Mouse (Mus musculus) T-helper 17 cell (primary cell): ENCODE data around the gene Ifnar1.
"Not testable (repeated sequence)": the region's sequence is repeated elsewhere in the genome, so short reads cannot be mapped to it uniquely, and the experiment has no call there.

Experiments used
- in situ Hi-C, 2 experiments: fragments of 300-600 bp; cut with MboI, MseI; formaldehyde crosslinking; loops; 1 replicate in 1 of 2; 2 replicates in 1 of 2; pipeline ENCODE4 v1.15.1; 2025; ENCODE audit warnings: high pct_unique_total_duplicates in 2 of 2

Ifnar1 gene

DNA sequence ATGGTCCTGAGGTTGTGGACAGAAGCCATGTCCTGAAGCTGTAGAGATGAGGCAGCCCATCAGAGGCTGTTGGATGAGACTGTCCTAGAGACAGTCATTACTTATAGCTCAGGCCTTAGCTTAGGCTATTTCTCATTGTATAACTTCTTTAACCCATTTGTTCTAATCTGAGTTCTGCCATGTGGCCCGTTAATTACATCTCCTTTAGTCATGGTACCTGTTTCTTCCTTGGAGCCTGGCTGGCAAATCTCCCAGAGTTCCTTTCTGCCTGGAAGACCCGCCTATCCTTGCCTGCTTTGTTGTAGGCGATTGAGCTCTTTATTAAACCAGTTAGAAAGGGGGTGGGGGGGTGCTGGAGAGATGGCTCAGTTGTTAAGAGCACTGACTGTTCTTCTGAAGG lies 11.7 kb downstream of the Ifnar1 start:
- in situ Hi-C loops, result loop anchor here in 1 of 2 experiments (10.0 kb wide), 1 partner anchor 132 kb away; no protein-coding TSS in a partner anchor

DNA sequence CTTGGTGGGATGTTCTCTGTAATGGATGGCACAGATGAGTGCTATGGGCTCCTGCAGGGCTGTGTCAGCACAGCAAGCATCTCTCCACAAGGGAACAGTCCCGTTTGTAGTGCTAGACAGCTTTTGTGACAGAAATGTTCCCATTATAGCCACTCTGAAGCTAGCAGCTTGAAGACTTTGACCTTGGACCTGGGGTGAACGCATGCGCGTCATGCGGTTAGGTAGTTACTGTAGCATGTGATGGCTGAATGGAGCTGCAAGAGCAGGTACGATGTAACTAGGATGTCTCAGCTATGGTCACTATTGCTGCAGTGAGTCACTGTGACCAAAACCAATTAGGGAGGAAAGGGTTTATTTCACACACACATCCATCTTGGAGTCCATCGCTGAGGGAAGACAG lies 13.0 kb downstream of the Ifnar1 start:
- in situ Hi-C loops, result loop anchor here in 1 of 2 experiments (10.0 kb wide), 1 partner anchor 133 kb away; no protein-coding TSS in a partner anchor

DNA sequence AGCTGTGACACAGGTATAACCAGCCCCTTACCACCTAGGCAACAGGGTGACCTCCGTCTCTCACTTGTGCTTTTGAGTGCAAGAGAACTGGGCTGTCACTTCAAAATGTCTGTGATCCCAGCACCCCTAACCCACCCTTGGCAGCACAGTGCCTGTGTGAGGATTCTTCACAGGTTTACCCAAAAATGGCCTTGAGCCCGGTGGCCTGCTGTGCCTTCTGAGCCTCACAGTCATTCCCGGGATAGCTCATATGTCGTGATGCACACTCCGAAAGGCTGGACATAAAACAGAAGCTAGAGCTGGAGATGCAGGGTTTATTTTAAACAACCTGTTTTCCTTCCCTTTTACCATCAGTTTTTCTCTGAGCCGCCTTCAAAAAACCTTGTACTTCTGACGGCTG lies 19.7 kb downstream of the Ifnar1 start:
- in situ Hi-C loops, result loop anchor here in 1 of 2 experiments (10.0 kb wide), 1 partner anchor 1250 kb away; no protein-coding TSS in a partner anchor

- in situ Hi-C loops, result loop anchor here in 1 of 2 experiments (10.0 kb wide), 1 partner anchor 1250 kb away; no protein-coding TSS in a partner anchor
These were observed 20.1 kb downstream of the Ifnar1 start for GRCm38 (mm10) chr16:91505116-91505601.

- in situ Hi-C loops, result loop anchor here in 1 of 2 experiments (10.0 kb wide), 1 partner anchor 1248 kb away; no protein-coding TSS in a partner anchor
These were observed 21.4 kb downstream of the Ifnar1 start for GRCm38 (mm10) chr16:91506396-91506795.

GRCm38 (mm10) chr16:91512161-91512787 lies 27.2 kb downstream of the Ifnar1 start:
- in situ Hi-C loops, result loop anchor here (5.0 to 10.0 kb wide), 4 partner anchors 45 to 155 kb away; no protein-coding TSS in a partner anchor

GRCm38 (mm10) chr16:91513099-91513498 lies 28.1 kb downstream of the Ifnar1 start:
- in situ Hi-C loops, result loop anchor here (5.0 to 10.0 kb wide), 4 partner anchors 44 to 156 kb away; no protein-coding TSS in a partner anchor

DNA sequence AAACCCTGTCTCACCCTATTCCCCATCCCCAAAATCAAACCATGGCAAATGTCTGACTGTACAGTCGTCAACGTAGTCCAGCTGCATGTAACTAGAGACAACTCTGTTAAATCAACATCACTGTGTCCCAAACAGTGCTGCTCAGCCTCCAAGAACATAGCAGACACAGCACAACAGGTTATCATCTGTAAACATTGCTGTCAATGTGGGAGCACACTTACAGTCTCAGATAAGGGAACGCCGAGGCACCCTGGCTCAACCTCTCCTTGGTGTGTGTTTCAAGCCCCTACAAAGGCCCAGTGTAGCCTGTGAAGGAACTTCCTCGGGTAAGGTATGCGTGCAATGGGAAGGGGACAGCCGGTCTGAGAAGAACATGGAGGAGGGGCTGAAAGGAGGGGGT lies 32.0 kb downstream of the Ifnar1 start:
- in situ Hi-C loops, result loop anchor here in 1 of 2 experiments (10.0 kb wide), 1 partner anchor 148 kb away; no protein-coding TSS in a partner anchor

DNA sequence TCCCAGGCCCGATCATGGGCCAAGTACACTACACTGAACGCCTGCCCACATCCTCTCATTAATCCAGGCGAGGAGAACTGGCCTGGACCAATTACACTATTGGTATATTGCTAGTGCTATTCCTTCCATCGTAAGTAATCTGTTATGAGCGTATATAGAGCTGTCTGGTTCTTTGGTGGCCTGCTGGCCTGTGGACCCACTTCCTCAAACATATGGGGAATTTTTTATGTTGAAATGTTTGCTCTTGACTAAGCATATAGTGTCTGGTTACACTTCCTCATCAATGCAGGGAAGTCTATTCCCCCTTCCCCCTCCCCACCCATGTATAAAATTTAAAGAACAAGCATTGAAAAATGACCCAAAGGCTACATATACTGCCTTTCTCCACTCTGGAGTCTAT lies 37.0 kb downstream of the Ifnar1 start:
- in situ Hi-C loops, result no loop called here

DNA sequence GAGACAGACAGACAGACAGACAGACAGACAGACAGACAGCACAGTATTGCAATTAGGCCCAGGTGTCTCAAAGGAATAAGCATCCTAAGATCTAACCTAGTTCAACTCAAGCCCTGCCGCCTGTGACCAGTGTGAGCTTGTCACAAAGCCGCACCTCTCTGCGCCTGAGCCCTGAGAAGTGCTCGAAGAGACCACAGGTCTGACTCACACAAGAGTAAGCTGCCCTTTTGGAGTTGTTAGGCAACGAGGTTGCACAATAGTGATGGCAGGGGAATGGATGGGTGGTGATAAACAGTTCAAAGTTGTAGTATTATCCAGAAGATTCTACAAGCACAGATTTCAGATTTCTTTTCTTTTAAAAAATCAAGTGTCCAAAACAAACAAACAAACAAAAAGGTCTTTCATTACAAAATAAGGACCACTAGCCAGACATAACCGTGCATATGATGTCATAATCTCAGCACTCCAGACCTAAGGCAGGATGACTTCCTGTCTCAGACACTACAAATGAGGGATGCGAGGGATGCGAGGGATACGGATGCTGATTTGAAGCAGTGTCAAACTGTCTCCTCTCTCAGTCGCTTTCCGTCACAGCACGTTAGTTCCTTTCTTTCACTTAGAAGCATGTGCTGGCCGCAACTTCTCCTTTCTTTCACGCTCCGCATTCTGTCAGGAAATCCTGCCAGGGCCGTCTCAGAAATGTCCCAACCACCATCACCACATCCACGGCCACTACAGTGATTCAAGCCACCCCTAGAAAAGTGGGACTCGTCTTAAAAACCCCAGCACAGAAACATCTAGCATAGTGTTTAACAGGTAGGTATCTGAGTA lies 37.7 kb downstream of the Ifnar1 start:
- in situ Hi-C loops, result no loop called here

DNA sequence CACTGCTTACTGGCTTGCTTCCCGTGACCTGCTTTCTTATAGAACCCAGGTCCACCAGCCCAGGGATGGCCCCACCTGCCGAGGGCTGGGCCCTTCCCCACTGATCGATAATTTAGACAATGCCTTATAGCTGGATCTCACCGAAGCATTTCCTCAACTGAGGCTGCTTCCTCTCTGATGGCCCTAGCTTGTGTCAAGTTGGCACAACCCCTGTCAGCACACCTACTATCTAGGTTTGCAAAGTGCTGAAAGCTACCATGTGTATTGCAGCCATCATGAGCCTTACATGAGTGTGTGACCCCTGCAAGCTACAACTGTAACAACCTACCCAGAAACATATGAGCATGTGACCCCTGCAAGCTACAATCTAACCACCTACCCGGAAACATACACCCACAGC lies 39.2 kb downstream of the Ifnar1 start:
- in situ Hi-C loops, result no loop called here

DNA sequence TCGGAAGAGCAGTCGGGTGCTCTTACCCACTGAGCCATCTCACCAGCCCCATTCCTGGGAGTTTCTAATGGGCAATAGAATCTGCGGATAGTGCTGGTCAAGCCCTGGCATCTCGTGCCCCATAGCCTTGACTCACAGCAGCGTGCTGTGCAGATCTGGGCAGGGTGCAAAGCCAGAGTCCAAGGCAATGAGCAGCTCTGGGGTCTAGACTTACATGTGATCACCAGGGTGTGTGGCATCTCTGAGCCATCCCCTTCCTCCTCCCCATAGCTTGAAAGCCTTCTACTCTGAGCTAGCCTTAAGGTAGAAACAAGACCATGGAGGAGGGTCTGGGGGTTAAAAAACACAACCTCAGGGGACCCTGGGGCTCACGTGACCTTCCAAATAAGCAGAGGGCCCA lies 41.2 kb downstream of the Ifnar1 start:
- in situ Hi-C loops, result no loop called here

DNA sequence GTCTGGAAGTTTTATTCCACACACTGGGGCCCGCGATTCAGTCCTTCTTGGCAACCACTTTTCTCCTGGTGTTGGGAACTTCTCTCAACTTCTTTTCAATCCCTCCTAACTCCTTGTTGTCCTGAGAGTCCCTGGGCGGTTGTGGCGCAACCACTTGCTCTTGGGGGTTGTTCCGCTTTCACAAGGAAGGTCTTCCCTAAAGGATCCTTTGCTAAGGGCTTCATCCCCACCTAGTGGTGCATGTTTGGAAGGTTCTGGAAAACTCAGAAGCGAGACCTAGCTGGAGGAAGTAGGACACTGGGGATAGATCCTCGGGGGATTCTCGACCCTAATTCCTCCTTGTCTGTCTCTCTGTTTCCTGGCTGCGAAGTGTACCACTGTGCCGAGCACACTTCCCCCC lies 42.0 kb downstream of the Ifnar1 start:
- in situ Hi-C loops, result no loop called here

DNA sequence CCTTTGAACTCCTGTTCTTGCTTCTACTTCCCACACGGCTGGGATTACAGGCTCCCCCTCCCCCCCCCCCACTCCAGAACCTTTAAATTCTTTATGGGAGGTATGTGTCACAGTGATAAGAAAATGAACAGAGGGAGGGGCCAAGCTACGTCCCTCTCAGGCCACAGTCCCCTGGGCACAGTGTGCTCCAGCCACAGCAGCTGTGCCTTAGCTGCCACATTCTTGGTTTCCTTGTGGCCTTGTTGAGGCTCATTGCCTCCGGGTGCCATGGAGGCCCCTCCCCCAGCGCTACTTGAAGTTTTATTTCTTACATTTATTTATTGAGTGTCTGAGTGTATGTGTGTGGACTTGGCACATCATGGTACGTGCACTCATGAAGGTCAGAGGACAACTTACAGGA lies 42.5 kb downstream of the Ifnar1 start:
- in situ Hi-C loops, result no loop called here

- in situ Hi-C loops, result no loop called here
These were observed 43.5 kb downstream of the Ifnar1 start for GRCm38 (mm10) chr16:91528578-91528977.

DNA sequence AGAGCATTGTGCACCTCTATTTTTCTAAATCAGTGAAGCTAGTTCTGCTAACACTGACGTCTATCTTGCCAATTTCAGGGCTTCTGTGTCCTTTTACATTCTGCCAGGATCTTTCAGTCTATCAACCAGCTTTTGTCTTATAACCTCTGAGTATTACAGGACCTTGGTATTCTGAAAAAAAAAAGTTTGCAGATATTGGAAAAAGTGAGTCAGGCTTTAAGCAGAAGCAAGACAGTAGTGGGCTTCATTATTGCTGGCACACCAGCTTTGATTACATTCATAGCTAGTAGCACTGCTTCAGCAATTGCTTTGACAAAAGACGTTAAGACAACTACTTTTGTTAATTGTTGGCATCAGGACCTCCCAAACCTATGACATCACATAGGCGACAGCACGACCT lies 45.8 kb downstream of the Ifnar1 start:
- in situ Hi-C loops, result not testable (repeated sequence)

- in situ Hi-C loops, result no loop called here
These were observed 46.8 kb downstream of the Ifnar1 start for GRCm38 (mm10) chr16:91531856-91532255.

DNA sequence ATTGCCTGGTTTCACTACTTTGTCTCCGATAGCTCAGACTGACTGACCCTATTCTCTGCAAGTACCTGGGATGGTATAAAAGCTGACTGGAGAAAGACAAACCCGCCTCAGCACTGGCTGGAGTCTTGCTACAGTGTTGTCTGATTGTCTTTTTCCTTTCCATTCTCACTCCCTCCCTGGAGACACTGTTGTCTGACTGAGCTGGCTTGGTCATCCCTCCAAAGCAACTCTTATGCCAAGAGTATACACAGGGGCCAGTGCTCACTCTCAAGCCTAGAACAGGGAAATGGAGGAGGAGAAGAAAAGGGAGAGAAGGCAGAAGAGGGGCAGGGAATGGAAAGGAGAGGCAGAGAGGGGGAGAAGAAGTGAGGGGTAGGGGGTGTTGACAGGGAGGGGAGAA lies 47.4 kb downstream of the Ifnar1 start:
- in situ Hi-C loops, result no loop called here

GRCm38 (mm10) chr16:91533097-91534001 lies 48.3 kb downstream of the Ifnar1 start:
- in situ Hi-C loops, result no loop called here

GRCm38 (mm10) chr16:91534477-91534876 lies 49.4 kb downstream of the Ifnar1 start:
- in situ Hi-C loops, result no loop called here

- in situ Hi-C loops, result no loop called here
These were observed 49.9 kb downstream of the Ifnar1 start for GRCm38 (mm10) chr16:91534888-91535287.
